Mouse (Mus musculus): ENCODE measurements around the gene Hcrtr2. TPM values are rescaled to one million over a fixed set of nuclear protein-coding genes. Genes with fewer than 3 reads are reported as not detected.

Hcrtr2 gene
- 0.10 and 0.16 TPM in 2 replicates for polyA plus RNA-seq (2015; fragmentation: Nextera tagmentation; extraction: Ambion mirVana)

GRCm38 (mm10) chr9:76323756-76324155 lies at the start of gene Hcrtr2:
TSS of gene Hcrtr2 (minus strand) at chr9:76323856.

DNA sequence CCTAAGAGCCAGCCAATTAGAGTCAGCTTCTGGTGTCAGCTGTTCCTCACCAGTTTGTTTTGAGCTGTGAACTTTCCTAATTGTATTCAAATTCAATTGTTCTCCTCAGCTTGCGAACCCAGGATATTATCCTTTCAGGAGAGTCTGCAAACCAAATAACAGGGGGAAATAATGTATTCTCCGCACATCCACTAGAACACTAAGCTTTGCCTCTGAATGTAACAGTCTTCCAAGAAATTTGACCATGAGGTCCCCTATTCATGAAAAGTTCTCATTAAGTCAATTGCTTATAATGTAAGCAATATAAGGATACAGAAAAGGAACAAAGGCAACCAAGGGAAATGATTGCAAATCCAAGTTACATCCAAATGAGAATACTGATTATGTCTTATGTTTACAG lies 110.1 kb downstream of the Hcrtr2 start, which contains the start of gene Gfral:
Gfral (minus strand) TSS at position 101 of the 400 bp plus-strand sequence.

Other genes starting within 250 kb of the Hcrtr2 start
- not detected in 2 replicates for gene Gfral, start 110.2 kb downstream of the Hcrtr2 start, polyA plus RNA-seq (2015; fragmentation: Nextera tagmentation; extraction: Ambion mirVana)
- gene Fam83b, start 243.3 kb upstream of the Hcrtr2 start, polyA plus RNA-seq (2015; fragmentation: Nextera tagmentation; extraction: Ambion mirVana) = 0.05 and 0.12 TPM in 2 replicates